Mouse (Mus musculus) midbrain, embryonic 14.5 days (tissue): Measurements from ENCODE around the gene Vezt. TPM values are rescaled to one million over a fixed set of nuclear protein-coding genes. Genes with fewer than 3 reads are reported as not detected.
A peak's percentile ranks its signal among the peaks of the same experiment; 100 is the strongest.

Experiments used
- ATAC-seq: fragments of 200-750 bp; cut with Nextera tagmentation; 2 replicates; pipeline ENCODE4 v1.8.0; 2017; ENCODE audit warnings: moderate number of reproducible peaks, moderate library complexity; ENCODE audit not compliant: low FRiP score, low TSS enrichment
- DNase-seq: peaks from one replicate; pipeline ENCODE4 v3.0.0-alpha.2; 2015
- H3K27ac ChIP-seq: fragments of 300-500 bp; sonication (generic); replicated peaks from 2 replicates; pipeline ENCODE4 v1.5.1; 2014; ENCODE audit warnings: mild to moderate bottlenecking, low read depth, low read length, moderate library complexity
- H3K27me3 ChIP-seq: fragments of 300-500 bp; sonication (generic); 2 replicates; pipeline ENCODE4 v1.6.1; 2014; ENCODE audit warnings: low read length, control low read depth, mixed read lengths; ENCODE audit not compliant: control insufficient read depth, insufficient read depth
- H3K36me3 ChIP-seq: fragments of 300-500 bp; sonication (generic); 2 replicates; pipeline ENCODE4 v1.6.1; 2014; ENCODE audit warnings: low read length, control low read depth; ENCODE audit not compliant: control insufficient read depth, insufficient read depth
- H3K4me1 ChIP-seq: fragments of 300-500 bp; sonication (generic); 2 replicates; pipeline ENCODE4 v1.6.1; 2014; ENCODE audit warnings: mild to moderate bottlenecking, antibody characterized with exemption, low read length, control low read depth; ENCODE audit not compliant: control insufficient read depth, insufficient read depth
- H3K4me2 ChIP-seq: fragments of 300-500 bp; sonication (generic); 2 replicates; pipeline ENCODE4 v1.6.1; 2014; ENCODE audit warnings: mild to moderate bottlenecking, low read length, moderate library complexity
- H3K4me3 ChIP-seq: fragments of 300-500 bp; sonication (generic); replicated peaks from 2 replicates; pipeline ENCODE4 v1.5.1; 2014; ENCODE audit warnings: low read depth, low read length
- H3K9ac ChIP-seq: fragments of 300-500 bp; sonication (generic); replicated peaks from 2 replicates; pipeline ENCODE4 v1.6.1; 2014; ENCODE audit warnings: mild to moderate bottlenecking, low read length, moderate library complexity
- H3K9me3 ChIP-seq: fragments of 300-500 bp; sonication (generic); 2 replicates; pipeline ENCODE4 v1.6.1; 2016; ENCODE audit warnings: low read length, control low read depth, mixed read lengths; ENCODE audit not compliant: control insufficient read depth
- WGBS: fragments of 180-500 bp; shearing (Covaris S2); extraction: QIAGEN DNeasy Blood & Tissue Kit; methylation state at CpG from one replicate; pipeline ENCODE4 v1.1.7; 2014; 5-methylcytosine and 5-hydroxymethylcytosine counted together
- polyA plus RNA-seq: library from polyadenylated mRNA; unstranded; fragments of >200 nt; fragmentation: Nextera tagmentation; extraction: Ambion mirVana; gene quantifications from 2 replicates; pipeline ENCODE4 v1.2.1, GENCODE M21; 2014

Gene Vezt
- polyA plus RNA-seq, 1 experiment from 2014 or later: 74.8 TPM

GRCm38 (mm10) chr10:93933980-93934379 lies 101.6 kb downstream of the Vezt start:
- no peak overlapping the region for H3K4me3 ChIP-seq
- ATAC-seq (no peak), DNase-seq (peak; percentile 76)
- no peak overlapping the region for H3K4me2 ChIP-seq
- no peaks in the 10 kb centered on the region for H3K27me3 ChIP-seq
- no peaks in the 10 kb centered on the region for H3K9me3 ChIP-seq
- H3K4me1 ChIP-seq: 0 out of 2 replicates have a peak, but pooled peaks cover 6% of the 10 kb centered on the region
- H3K9ac ChIP-seq: no peak overlapping the region
- H3K36me3 ChIP-seq: no peaks in the 10 kb centered on the region
- WGBS: 45% methylated on average over 9 of the region's 9 CpGs
- H3K27ac ChIP-seq: no peak overlapping the region

- no peak for DNase-seq
- 32% methylated on average over 5 of the region's 5 CpGs for WGBS
- no peak overlapping the region for H3K4me2 ChIP-seq
- no peak overlapping the region for H3K27ac ChIP-seq
- no peak overlapping the region for H3K9ac ChIP-seq
- no peak overlapping the region for H3K4me3 ChIP-seq
- H3K4me1 ChIP-seq: 0 out of 2 replicates have a peak, but pooled peaks cover 6% of the 10 kb centered on the region
- H3K36me3 ChIP-seq: no peaks in the 10 kb centered on the region
- no peak for ATAC-seq
- no peaks in the 10 kb centered on the region for H3K27me3 ChIP-seq
- no peaks in the 10 kb centered on the region for H3K9me3 ChIP-seq
Observed at GRCm38 (mm10) chr10:93932861-93933260, 102.8 kb downstream of the Vezt start.

DNA sequence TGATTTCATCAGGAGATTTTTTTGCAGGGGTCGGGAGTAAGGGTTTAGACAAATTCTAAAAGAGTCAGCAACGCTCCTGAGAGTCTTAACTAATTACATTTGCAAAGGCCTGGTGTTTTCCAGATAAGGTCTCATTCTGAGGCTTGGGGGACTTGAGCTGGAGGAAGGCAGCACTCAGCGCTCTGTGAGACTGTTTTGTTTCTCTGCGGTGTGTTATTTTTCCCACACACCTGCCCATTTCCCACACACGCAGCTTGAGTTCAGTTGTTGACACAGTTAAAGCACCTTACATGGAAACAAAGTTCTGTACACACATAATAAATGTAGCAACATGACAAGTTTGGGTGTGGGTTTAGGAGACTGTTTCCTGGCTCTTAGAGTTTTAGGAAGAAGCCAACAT lies 103.6 kb downstream of the Vezt start:
- Histone ChIP-seq H3K4me2 (no peak overlapping the region), H3K27me3 (no peaks in the 10 kb centered on the region), H3K36me3 (no peaks in the 10 kb centered on the region), H3K9me3 (no peaks in the 10 kb centered on the region), H3K4me3 (no peak overlapping the region), H3K4me1 (0 out of 2 replicates have a peak, but pooled peaks cover 6% of the 10 kb centered on the region), H3K9ac (no peak overlapping the region), H3K27ac (no peak overlapping the region)
- ATAC-seq (no peak), DNase-seq (no peak)
- 81% methylated on average over 5 of the region's 5 CpGs for WGBS

DNA sequence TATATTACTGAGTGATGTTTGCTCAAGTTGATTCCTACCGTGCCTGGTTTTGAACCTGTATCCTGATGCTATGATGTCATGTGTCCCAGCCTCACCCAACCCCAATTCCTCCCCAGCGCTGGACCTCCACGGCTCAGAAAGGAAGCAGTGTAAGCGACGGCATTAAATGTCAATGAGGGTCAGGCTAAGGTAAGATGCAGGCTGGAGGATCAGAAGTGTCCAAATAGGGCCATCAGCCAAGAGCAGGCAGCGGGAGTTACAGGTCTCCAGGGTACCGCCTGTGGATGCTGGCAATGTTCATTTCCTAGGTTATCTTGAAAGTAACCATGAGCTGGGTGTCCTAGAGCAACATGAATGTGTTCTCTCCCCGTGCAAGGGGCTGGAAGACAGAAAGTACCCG lies 104.2 kb downstream of the Vezt start:
- H3K36me3 ChIP-seq: no peaks in the 10 kb centered on the region
- no peak for ATAC-seq
- 0 out of 2 replicates have a peak, but pooled peaks cover 6% of the 10 kb centered on the region for H3K4me1 ChIP-seq
- no peak overlapping the region for H3K27ac ChIP-seq
- DNase-seq: no peak
- no peak overlapping the region for H3K9ac ChIP-seq
- H3K4me2 ChIP-seq: no peak overlapping the region
- H3K4me3 ChIP-seq: no peak overlapping the region
- no peaks in the 10 kb centered on the region for H3K27me3 ChIP-seq
- H3K9me3 ChIP-seq: no peaks in the 10 kb centered on the region
- 89% methylated on average over 9 of the region's 9 CpGs for WGBS

DNA sequence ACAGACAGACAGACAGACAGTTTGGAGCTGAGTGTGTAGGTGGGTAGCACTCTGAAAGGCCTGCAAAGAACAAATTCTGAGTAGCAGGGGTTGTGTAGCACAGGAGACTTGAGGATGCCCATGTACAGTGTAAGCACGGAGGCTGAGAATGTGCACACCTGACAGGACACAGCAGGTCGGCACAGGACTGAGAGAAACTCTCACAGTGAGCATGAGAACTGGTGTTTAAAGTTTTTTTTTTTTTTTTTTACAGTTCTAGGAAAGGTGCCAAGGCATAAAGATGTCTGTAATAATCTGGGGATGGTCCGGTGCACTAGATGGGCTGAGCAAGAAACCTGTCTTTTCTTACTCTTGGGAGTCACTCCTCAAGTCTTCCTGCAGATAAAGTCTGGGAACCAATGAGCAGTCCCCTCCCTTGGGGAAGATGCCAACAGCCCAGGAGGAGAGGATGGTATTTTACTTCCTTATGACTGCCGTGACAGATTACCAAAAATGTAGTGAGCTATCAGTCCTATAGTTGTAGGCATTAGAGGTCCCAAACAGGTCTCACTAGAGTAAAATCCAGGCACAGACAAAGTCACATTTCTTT lies 105.3 kb downstream of the Vezt start:
- H3K36me3 ChIP-seq: no peaks in the 10 kb centered on the region
- no peak overlapping the region for H3K4me3 ChIP-seq
- ATAC-seq (no peak), DNase-seq (no peak)
- H3K9ac ChIP-seq: no peak overlapping the region
- H3K4me1 ChIP-seq: 0 out of 2 replicates have a peak, but pooled peaks cover 6% of the 10 kb centered on the region
- H3K9me3 ChIP-seq: no peaks in the 10 kb centered on the region
- H3K4me2 ChIP-seq: no peak overlapping the region
- WGBS: 87% methylated on average over 4 of the region's 4 CpGs
- no peak overlapping the region for H3K27ac ChIP-seq
- H3K27me3 ChIP-seq: no peaks in the 10 kb centered on the region

DNA sequence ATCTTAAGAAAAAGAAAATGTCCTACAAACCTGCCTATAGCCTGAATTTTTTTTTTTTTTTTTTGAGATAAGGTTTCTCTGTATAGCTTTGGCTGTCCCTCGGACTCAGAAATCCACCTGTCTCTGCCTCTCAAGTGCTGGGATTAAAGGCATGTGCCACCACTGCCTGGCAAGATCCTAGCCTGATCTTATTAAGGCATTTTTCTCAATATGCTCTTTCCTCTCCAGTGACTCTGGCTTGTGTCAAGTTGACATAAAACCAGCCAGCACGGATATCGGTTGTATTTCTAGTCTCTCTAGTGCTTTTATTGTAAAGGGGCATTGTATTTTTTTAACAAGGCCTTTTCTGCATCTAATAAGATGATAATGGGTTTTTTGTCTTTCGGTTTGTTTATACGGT lies 111.0 kb downstream of the Vezt start:
- WGBS: 83% methylated on average over 5 of the region's 5 CpGs
- Histone ChIP-seq H3K36me3 (no peaks in the 10 kb centered on the region), H3K27me3 (no peaks in the 10 kb centered on the region), H3K27ac (no peak overlapping the region), H3K4me3 (no peak overlapping the region), H3K9me3 (no peaks in the 10 kb centered on the region), H3K4me1 (no peaks in the 10 kb centered on the region), H3K9ac (no peak overlapping the region), H3K4me2 (no peak overlapping the region)
- ATAC-seq: no peak
- no peak for DNase-seq

- H3K9me3 ChIP-seq: no peaks in the 10 kb centered on the region
- DNase-seq: no peak
- no peaks in the 10 kb centered on the region for H3K4me1 ChIP-seq
- H3K4me3 ChIP-seq: no peak overlapping the region
- no peaks in the 10 kb centered on the region for H3K27me3 ChIP-seq
- no peaks in the 10 kb centered on the region for H3K36me3 ChIP-seq
- WGBS: 98% methylated on average over 4 of the region's 4 CpGs
- no peak overlapping the region for H3K4me2 ChIP-seq
- no peak overlapping the region for H3K9ac ChIP-seq
- ATAC-seq: no peak
- no peak overlapping the region for H3K27ac ChIP-seq
Observed at GRCm38 (mm10) chr10:93921160-93921559, 114.5 kb downstream of the Vezt start.

GRCm38 (mm10) chr10:93919227-93919626 lies 116.4 kb downstream of the Vezt start:
- Histone ChIP-seq H3K4me3 (no peak overlapping the region), H3K9ac (no peak overlapping the region), H3K27ac (no peak overlapping the region), H3K36me3 (no peaks in the 10 kb centered on the region), H3K27me3 (no peaks in the 10 kb centered on the region), H3K4me1 (no peaks in the 10 kb centered on the region), H3K4me2 (no peak overlapping the region), H3K9me3 (no peaks in the 10 kb centered on the region)
- 87% methylated on average over 13 of the region's 13 CpGs for WGBS
- DNase-seq (no peak), ATAC-seq (no peak)

GRCm38 (mm10) chr10:93918701-93919100 lies 116.9 kb downstream of the Vezt start:
- H3K36me3 ChIP-seq: no peaks in the 10 kb centered on the region
- peak; percentile 36 for DNase-seq
- no peaks in the 10 kb centered on the region for H3K9me3 ChIP-seq
- no peak overlapping the region for H3K4me2 ChIP-seq
- no peak overlapping the region for H3K27ac ChIP-seq
- no peaks in the 10 kb centered on the region for H3K4me1 ChIP-seq
- H3K27me3 ChIP-seq: no peaks in the 10 kb centered on the region
- no peak for ATAC-seq
- 56% methylated on average over 6 of the region's 6 CpGs for WGBS
- H3K4me3 ChIP-seq: no peak overlapping the region
- no peak overlapping the region for H3K9ac ChIP-seq
